Mouse (Mus musculus): ENCODE data around the gene Dazap2.
"Not testable (repeated sequence)": the region's sequence is repeated elsewhere in the genome, so short reads cannot be mapped to it uniquely, and the experiment has no call there.

Gene Dazap2

DNA sequence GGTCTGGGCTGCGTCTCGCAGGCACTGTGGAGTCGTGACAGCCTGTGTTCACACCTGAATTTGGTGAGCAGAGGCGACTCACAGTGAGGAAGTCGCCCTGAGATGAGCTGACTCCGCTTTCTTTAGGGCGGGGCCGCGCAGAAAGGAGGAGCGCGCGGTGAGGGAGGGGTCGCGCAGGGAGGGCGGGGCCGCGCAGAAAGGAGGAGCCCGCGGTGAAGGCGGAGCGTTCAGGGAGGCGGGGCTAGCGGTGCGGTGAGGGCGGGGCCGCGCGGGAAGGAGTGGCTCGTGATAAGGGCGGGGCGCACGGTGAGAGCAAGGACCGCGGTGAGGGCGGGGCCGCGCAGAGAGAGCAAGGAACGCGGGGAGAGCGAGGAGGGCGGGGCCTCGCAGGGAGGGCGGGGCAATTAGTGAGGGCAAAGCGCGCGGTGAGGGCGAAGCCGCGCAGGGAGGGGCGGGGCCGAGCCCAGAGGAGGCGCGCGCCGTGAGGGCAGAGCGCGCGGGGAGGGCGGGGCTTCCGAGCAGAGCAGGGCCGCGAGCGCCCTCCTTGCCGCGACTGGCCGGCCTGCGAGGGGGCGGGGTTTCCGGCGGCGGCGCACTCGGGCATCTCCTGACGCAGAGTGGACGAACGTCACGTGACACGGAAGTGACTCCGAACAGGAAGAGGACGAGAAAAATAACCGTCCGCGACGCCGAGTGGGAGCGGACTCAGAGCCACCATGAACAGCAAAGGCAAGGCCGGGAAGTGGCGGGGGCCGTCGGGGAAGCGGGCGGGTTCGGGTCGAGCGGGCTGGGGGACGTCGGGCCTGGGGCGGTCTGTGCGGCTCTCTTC, at the start of gene Dazap2:
TSS of gene Dazap2 (plus strand) at position 354 of the 829 bp plus-strand sequence.
- in situ Hi-C loops (cut with MboI, MseI): loop anchor here (5.0 kb wide), 2 partner anchors 68 to 143 kb away; no protein-coding TSS in a partner anchor

DNA sequence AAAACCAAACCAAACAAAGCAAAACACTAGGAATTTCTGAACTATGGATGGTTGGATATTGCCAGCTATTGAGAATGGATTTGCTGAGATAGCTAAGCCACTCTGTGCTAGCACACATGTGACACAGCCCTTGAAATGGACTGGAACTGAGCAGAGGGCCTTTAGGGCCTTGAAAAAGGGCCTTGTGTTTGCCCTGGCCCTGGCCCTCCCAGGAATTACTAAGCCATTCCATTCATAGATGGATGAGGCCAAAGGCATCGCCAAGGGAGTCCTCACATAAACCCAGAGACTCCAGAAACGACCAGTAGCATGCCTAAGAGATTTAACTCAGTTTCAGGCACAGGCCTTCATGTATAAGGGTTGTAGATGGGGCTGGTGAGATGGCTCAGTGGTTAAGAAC, 48.6 kb upstream of the Dazap2 start:
- in situ Hi-C loops (cut with MboI, MseI): no loop called here

DNA sequence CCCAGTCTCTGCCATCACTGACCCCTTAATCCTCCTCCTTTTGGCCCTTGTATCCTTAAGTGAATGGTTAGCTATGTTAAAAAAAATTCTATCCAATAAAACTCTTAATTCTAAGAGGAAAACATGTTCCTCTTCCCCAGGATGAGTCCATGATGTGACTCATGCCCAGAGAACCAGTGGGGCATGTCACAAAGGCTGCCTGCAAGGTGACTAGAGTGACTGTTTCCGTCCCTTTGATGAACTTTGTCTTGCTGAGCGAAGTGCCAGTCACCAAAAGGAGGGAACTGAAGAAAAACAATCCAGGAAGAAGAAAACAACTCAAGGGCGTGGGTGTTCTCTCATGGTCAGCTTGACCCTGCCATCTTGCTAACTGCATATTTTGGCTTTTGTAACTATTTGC, 45.9 kb upstream of the Dazap2 start:
- in situ Hi-C loops (cut with MboI, MseI): no loop called here

DNA sequence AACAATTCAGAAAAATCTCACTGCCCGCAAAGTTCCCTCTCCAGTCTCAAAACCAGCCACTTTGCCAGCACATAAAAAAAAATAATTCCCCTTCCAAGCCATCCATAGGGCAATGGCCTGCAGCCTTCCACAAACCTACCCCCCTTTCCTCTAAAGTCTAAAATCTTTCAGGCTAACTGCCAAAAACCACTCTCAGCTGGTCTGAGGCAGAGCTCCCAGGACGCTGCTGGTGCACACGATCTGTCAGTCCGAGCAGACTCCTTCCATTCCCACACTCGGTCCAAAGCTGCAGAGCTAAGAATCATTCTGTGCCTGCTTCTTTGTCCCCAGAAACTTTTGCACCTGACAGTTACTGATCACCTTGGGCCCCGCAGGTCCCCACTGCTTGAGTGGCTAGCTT, 41.2 kb upstream of the Dazap2 start:
- in situ Hi-C loops (cut with MboI, MseI): no loop called here

DNA sequence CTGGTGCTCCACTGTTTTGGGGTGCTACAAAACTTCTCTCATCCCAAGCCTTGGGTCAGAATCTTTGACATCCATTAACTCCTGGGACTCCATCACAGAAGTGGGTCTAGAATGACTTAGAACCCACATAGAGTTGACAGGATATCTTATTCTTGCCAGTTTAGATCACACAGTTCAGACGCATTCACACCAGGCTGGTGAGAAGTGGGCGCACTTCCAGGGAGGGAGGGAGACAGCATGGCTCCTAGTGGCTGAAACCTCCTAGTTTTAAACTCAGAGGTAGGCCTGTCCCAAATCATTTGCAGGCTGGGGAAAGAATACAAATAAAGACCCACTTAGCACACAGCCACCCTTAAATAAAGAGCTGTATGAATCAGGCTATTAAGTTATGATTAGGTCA, 40.8 kb upstream of the Dazap2 start:
- in situ Hi-C loops (cut with MboI, MseI): no loop called here

DNA sequence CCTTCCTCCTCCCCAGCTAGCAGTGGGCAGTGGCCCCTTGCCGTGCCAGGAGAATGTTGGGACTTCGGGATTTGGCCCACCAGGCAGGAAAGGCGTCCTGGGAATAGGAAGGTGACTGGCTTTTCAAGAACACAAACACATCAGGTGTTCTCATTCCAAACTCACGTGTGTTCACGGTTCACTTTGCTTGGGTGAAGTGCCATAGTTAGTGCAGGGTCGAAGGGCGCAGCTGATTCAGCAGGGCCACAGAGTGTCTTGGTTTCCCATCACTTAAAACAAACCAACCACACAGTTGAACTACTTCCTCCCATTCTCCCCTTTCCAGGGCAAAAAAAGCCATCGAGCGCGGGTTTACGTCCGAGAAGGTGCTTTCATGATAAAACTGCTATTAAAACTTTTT, 39.8 kb upstream of the Dazap2 start:
- in situ Hi-C loops (cut with MboI, MseI): no loop called here

DNA sequence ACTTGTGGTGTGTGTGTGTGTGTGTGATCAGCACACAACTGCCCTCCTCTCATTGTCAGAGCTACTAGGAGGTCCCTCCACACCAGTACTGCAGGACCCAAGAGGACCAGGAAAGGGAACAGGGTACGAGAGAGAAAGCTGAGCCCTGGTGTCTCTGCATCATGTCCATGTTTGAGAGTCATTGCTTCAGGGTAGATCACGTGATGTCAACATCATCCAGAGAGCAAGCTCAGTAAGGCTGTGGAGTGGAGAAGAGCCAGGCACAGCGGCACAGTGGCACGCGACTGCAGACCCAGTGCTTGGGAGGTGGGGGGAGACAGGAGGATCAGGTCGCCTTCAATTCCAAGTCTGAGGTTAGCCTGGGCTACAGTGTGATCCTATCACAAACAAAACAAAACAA, 38.8 kb upstream of the Dazap2 start:
- in situ Hi-C loops (cut with MboI, MseI): no loop called here

DNA sequence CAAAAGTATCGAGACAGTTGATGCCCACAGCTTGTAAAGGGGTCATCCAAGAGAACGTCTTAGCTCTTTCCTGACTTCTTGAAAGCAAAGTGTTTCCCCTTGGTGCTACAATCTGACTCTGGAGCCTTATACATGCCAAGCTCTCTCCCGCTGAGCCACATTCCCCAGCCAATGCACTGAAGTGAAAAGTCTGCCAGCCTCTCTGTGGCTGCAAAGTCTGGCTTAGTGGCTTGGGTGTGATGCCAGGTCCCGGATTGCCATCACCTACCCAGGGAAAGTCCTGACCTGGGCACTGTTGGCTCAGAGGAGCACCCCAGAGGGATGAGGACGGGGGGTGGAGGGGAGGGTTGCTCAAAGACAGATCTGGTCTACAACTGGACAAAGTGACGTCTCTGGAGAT, 38.3 kb upstream of the Dazap2 start:
- in situ Hi-C loops (cut with MboI, MseI): no loop called here

DNA sequence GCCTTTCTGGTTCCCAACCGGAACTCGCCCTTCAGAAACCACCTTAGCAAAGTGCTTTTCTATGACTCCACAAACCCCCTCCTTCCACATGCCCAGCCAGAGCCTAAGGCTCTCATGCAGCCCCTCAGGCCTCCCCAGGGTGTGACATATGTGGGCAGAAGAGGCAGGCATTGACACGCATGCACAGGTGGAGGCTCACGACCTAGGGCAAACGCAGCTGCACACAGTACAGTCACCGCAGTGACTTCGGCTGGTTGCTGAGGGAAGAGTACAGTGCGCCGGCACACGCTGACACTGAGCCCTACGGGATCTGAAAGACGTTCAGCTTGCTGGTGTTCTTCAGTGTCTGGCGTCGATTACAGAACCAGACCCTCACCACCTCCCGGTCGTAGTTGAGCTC, 37.2 kb upstream of the Dazap2 start:
- in situ Hi-C loops (cut with MboI, MseI): no loop called here

DNA sequence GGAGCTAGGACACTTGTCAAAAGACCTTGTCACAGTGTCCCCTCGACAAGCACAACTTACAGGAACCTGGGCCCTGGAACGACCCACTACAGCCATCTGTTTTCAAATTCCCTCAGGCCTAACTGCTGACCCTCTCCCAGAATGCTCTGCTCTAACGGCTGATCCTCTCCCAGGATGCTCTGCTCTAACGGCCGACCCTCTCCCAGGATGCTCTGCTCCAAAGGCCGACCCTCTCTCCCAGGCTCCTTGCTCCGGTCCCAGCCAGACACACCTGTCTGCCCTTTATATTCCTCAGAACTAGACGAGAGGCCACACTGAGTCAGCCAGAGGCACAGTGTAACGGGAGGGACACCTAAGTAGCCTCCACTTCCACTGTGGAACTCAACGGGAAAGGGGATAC, 35.0 kb upstream of the Dazap2 start:
- in situ Hi-C loops (cut with MboI, MseI): no loop called here

DNA sequence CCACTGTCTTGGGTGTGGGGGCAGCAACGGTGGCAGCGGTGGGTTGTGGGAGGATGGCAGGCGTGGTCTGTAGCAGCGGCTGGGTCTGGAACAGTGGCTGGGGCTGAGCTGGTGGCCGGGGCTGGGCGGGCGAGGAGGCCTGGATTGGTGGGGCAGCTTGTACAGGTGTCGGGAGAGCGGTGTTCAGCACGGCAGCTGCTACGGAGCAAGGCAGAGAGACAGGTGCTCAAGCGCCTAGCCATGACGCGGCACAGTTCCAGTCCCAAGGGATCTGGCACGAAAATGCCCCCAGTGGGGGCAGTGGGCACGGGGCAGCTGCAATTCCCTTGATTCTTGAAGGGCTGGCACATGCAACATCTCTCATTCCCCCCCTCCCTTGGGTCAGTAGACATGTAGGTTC, 29.2 kb upstream of the Dazap2 start:
- in situ Hi-C loops (cut with MboI, MseI): no loop called here

DNA sequence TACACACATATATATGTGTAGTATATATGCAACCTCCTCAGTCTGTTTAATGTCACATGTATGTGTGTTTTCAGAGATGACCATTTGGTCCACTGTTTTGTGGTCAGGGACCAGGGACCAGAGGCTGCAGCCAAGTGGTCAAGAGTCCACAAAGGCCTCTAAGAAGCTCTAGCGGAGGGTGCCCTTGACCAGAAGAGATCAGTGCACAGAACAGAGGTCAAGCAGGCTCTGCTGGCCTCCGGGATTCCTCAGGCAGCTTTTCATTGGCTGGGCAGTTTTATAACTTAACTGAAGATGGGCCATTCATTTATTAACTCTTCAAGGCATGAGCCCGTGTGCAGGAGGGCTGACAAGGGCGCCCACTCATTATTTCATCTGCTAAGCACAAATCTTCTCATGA, 28.0 kb upstream of the Dazap2 start:
- in situ Hi-C loops (cut with MboI, MseI): no loop called here

DNA sequence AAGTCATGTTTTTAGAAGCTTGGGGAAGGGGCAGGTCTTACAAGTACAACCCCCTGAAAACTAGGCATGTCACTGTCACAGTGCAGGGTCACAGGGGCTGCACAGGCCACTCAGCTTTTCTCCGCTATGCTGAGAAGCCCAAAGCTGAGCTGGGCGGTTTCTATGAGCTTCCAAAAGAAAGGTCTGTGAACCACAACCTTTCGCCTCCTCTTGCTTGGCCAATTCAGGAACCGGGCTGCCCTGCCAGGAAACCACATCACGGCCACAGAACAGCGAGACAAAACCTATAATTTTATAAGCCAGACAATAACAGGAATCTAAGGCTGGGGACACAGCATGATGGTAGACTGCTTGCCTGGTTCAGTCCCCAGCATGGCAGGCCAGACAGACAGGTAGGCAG, 26.9 kb upstream of the Dazap2 start:
- in situ Hi-C loops (cut with MboI, MseI): no loop called here

DNA sequence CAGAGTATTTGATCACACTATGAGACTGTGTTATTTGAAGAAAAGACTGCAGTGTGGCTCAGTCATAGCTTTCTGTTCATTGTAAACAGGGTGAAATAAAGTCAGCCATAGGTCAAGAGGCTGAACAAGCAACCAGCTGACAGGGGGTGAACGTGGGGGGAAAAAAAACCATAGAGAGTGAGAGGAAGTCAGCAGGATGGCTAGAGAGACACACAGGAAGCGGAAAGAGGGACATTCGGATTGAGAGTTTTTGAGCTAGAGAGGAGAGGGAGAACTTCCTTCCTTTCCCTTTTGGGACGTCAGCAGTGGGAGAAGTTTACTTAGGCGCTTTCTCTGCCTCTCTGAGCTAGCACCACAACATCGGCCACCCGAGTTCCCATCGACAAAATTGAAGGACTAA, 24.7 kb upstream of the Dazap2 start:
- in situ Hi-C loops (cut with MboI, MseI): no loop called here

DNA sequence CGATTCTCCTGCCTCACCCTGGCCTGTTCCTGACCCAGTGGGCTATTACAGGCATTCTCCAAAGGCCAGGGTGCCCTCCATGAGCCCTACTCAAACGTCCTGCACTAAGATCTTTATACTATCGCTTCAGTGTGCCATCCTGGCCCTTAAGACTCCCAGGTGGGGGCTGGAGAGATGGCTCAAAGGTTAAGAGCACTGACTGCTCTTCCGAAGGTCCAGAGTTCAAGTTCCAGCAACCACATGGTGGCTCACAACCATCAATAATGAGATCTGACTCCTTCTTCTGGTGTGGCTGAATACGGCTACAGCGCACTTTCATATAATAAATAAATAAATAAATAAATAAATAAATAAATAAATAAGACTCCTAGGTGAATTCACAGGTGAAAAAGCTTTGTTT, 22.3 kb upstream of the Dazap2 start:
- in situ Hi-C loops (cut with MboI, MseI): no loop called here

DNA sequence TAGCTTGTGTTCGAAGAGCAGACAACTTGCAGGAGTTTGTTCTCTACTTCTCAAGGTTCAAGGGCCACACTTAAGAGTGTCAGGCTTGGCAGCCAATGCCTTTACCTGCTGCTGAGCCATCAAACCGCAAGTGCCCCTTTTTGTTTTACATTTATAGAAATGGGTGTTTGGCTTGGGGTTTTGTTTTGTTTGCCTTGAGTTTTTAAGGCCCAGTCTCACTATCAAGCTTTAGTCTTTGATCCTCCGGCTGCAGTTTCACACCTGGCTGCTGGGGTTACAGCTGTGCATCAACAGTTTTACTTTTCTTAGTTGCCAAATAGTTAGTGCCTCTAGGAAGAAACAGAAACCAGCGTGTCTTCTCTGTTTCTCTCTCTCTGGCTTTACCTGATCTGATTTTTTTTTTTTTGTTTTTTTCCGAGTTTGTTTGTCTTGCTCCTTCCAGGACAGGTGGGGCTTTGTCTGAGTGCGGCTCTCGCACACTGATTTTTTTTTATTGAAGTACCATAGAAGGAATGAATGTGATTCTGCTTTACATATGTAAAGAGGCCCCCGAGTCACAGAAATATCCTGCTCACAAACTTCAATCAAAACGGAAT, 16.8 kb upstream of the Dazap2 start:
- in situ Hi-C loops (cut with MboI, MseI): no loop called here

DNA sequence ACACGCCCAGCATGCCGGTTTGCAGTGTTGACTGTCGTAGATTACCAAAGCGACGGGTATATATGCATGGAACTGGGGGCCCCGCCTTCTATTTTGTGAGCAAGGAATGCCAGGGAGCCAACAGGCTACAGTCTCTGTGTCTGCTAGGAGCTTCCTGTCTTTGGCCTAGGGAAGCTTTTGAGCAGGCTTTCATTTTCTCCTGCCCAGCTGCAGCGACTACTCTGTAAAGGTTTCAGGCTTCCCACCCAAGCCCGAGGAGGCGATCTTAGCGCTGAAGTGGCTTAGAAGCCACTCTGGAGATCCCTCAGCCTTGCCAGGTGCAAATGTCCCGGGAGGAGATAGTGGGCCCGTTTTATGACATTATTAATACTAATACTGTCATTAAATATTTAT, 16.3 kb upstream of the Dazap2 start:
- in situ Hi-C loops (cut with MboI, MseI): no loop called here

DNA sequence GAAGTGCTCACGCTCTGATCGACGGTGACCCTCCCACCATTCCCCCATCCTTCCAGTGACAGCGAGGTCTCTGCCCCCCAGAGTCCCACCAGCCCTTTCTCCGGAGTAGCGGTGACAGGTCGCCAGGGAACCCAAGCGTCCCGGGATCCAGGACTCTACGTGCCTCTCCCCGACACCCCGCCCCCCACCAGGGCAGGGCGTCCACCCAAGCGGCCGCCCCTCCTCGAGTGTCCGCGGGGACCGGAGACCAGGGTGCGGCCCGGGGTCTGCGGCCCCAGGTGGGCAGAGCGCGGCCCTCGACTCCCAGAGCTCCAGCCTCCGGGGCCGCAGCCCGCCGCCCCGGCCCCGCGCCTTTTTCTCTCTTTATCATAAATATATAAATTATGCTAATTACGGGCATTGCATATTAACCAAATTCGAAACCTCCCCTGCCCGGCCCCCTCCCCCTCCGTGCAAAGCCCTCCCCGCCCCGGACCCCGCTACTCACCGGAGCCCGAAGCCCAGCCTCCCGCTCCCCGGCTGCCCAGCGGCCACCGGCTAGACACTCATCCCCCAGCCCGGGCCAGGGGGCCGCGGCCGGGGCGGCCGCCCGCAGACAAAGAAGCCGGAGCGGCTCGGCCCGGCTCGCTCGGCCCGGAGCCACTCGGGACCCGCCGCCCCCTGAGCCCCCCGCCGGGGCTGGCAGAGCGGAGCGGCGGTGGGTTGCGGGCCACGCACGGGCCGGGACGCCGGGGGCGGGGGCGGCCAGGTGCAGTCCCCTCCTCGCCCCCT, 15.7 kb upstream of the Dazap2 start, which contains the start of gene Pou6f1:
TSS of gene Pou6f1 (minus strand) at position 709 of the 771 bp plus-strand sequence.
- in situ Hi-C loops (cut with MboI, MseI): no loop called here

DNA sequence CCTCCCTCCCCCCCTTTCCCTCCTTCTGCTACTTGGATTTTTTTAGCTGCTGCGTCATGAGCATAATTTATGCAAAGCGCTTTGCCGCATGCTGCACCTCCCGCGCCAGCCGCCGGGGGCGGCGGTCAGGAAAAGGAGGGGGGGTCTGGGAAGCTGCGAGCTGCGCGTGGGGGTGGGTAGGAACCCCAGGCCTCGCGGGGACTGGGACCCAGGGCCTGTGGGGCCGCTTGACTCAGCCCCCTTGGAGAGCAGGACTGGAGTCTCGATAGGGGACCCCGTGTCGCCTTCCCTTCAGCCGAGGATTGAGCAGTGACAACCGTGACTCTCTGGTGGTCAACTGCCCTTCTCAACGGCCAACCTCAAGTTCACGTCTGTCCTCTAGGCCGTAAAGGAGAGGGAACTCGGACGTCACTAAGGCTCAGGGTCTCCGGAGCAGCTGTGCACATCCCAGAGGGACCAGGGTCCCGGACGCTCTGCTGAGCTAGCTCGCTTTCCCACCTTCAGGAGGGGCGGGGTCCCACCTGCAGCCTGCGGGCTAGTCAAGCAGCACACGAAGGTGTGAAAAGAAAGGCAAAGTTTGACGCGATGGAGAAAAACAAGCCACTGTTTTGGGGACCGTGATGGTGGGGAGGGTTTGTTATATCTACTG, 15.0 kb upstream of the Dazap2 start:
- in situ Hi-C loops (cut with MboI, MseI): no loop called here

DNA sequence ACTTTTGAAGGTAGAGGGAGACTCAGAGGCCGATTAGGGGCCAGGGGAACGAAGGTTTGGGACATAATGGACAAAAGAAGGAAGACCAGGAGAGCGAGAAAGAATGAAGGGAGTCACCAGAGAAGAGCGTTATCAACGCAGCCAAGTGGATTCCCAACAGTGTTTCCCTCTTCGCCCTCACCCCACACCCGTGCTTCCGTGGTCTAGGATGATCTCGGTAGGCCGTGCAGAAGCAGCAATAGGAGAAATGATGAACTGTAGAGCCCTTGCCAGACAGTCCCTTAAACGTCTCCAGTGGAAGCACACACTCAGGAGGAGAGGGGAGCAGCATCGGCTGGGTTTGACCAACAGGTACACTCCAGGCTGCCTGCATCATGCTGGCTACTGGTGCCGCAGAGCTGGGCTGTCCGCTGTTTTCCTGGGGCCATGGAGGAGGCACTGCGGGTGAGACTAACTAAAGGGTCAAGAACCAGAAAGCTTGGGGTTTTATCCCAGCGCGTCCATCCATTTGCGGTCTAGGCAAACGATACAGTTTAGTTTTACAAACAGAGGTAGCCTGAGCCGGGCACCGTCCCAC, 14.4 kb upstream of the Dazap2 start:
- in situ Hi-C loops (cut with MboI, MseI): no loop called here

DNA sequence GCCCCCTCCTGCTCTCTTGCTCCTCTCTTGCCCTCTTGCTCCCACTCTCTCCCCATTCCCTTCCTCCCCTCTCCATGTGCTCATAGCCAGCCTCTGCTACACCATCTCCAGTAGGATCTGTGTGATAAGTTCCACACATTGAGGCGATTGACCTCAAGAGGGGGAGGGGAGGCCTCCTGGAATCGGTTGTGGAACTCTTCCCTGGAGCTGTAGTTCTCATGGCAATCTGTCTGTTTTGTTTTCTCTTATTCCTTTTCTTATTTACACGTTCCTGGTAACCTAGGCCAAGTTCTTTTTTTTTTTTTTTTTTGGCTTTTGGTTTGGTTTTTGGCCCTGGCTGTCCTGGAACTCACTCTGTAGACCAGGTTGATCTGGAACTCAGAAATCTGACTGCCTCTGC, 13.5 kb upstream of the Dazap2 start:
- in situ Hi-C loops (cut with MboI, MseI): no loop called here

DNA sequence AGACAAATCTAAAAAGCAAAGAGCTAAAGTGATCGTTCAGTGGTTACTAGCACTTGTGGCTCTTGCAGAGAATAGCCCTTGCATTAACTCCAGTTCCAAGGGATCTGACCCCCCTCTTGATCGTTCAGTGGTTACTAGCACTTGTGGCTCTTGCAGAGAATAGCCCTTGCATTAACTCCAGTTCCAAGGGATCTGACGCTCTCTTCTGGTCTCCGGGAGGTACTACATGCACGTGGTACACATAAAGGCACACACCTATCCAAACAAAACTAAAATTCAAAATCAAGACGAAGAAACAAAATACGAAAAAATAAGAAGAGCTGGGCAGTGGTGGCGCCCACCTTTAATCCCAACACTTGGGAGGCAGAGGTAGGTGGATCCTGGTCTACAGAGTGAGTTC, 8.5 kb upstream of the Dazap2 start:
- in situ Hi-C loops (cut with MboI, MseI): not testable (repeated sequence)
